10 mouse cellular contexts compared by ENCODE assay signal in the genomic region with DNA sequence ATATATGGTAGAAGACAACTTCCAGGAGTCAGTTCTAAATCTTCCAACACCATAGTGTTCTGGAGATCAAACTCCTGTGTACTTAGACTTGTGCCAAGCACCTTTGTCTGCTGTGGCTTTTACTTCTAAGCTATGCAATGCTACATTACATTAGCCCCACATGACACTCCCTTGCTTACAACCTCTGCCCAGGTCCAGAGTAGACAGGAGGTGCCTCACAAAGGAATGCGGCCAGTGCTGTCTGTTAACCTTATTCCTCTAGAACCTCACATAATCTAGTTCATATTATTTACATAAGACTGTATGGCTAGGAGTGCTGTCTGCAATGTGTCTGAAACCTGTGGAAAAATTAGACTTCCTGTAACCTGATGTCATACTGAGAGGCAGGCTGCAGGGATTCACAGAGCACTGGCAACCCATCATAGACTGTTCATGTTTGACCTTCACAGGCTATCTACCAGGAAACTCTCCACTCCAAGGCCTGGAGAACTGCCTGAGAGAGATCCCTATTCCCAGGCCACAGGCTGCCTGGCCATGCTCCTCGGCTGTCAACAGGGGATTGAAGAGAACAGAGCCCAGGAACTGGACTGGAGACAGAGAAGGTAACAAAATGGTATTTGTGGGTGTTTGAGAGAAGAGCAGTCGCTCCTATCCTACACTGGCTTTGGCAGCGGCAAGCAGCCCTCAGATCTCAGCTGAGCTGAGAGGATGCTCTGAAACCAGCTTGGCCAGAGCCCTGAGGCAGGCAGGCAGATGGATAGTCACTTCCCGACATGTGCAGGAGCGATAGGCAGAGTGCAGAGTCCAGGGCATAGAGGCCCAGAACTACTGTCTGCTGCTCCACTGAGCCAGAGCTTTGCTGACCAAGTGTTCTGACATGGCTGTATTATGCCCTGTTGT. TPM values are rescaled to one million over a fixed set of nuclear protein-coding genes. Genes with fewer than 3 reads are reported as not detected.
A peak's percentile ranks its signal among the peaks of the same experiment; 100 is the strongest.
DNase-seq lines count a peak whose midpoint lies in the region; ATAC-seq lines count a peak whose summit lies in the region.
"Had no signal": no experiment of that assay in that cellular context is flagged by ENCODE, and none has a peak within 500 bp of the region (broad histone marks: within the 10 kb centered on the region; RNA-seq: fewer than 3 reads in every experiment).

No protein-coding gene starts in this region.

- no peak overlapping the region for H3K4me3 ChIP-seq in stomach, embryonic 15.5 days (replicated peaks)
- no peak overlapping the region for H3K4me3 ChIP-seq in forebrain, embryonic 13.5 days
- H3K4me3 ChIP-seq: limb, embryonic 12.5 days had no signal

- intact Hi-C loops in heart, postnatal 10 days (cut with DNase I), result no loop called here

- no peaks in the 10 kb centered on the region for H3K4me1 ChIP-seq in stomach, embryonic 15.5 days
- H3K4me1 ChIP-seq in forebrain, embryonic 13.5 days, result no peaks in the 10 kb centered on the region
- H3K4me1 ChIP-seq: limb, embryonic 12.5 days had no signal

- peak overlapping the region; percentile 31; the same call in 1 of the 2 replicates for H3K27ac ChIP-seq in stomach, embryonic 15.5 days
- H3K27ac ChIP-seq in forebrain, embryonic 13.5 days, result no peak overlapping the region
- H3K27ac ChIP-seq: limb, embryonic 12.5 days had no signal

- no peaks in the 10 kb centered on the region for H3K27me3 ChIP-seq in stomach, embryonic 15.5 days (replicated peaks)
- H3K27me3 ChIP-seq in forebrain, embryonic 13.5 days, result no peaks in the 10 kb centered on the region
- H3K27me3 ChIP-seq: limb, embryonic 12.5 days had no signal

- no peaks in the 10 kb centered on the region for H3K9me3 ChIP-seq in stomach, embryonic 15.5 days
- no peaks in the 10 kb centered on the region for H3K9me3 ChIP-seq in forebrain, embryonic 13.5 days (replicated peaks)
- H3K9me3 ChIP-seq: limb, embryonic 12.5 days had no signal

- peaks cover 61% of the 10 kb centered on the region for H3K36me3 ChIP-seq in stomach, embryonic 15.5 days
- peaks cover 100% of the 10 kb centered on the region for H3K36me3 ChIP-seq in forebrain, embryonic 13.5 days (ENCODE audit: poor library complexity, severe bottlenecking)

- no peak overlapping the region for H3K4me2 ChIP-seq in stomach, embryonic 15.5 days
- H3K4me2 ChIP-seq in forebrain, embryonic 13.5 days, result no peak overlapping the region
- H3K4me2 ChIP-seq: limb, embryonic 12.5 days had no signal

- 88% methylated on average over 6 of the region's 6 CpGs for WGBS in stomach, embryonic 15.5 days
- WGBS in forebrain, embryonic 13.5 days, result 92% methylated on average over 6 of the region's 6 CpGs

- DNase-seq in cerebellum, adult 11-12 months, result peak; percentile 62
- DNase-seq in cerebellum, adult 9-10 months, result no peak
- DNase-seq in urinary bladder, adult 2 months (ENCODE audit: low spot score), result peak; percentile 18
- no peak for DNase-seq in urinary bladder, postnatal 25 days (ENCODE audit: low spot score)
- peak; percentile 62 to 70 for DNase-seq in heart, postnatal 10 days
- no peak for DNase-seq in frontal cortex, postnatal 14 days (ENCODE audit: low spot score in 2 of 2)
- DNase-seq: lung, postnatal 4 days had no signal

- H3K9ac ChIP-seq in stomach, embryonic 15.5 days, result no peak overlapping the region
- H3K9ac ChIP-seq in forebrain, embryonic 13.5 days, result no peak overlapping the region
- H3K9ac ChIP-seq: limb, embryonic 12.5 days had no signal

- ATAC-seq in stomach, embryonic 15.5 days (ENCODE audit: insufficient read depth, low FRiP score, low read depth), result peak; percentile 57; the same call in 1 of the 2 replicates
- ATAC-seq in forebrain, embryonic 13.5 days, result no peak

RNA-seq across cellular contexts. Expression of a gene that starts 16.1 kb away (rescaled TPM):
- polyA plus RNA-seq in urinary bladder, adult 2 months (2012; rRNA removed), result 21.3 and 21.9 TPM in 2 replicates
- total RNA-seq in heart, postnatal 10 days (2021), result 10 to 100 TPM; 27.3 to 30.8 TPM
- polyA plus RNA-seq in stomach, embryonic 15.5 days (2015; fragmentation: Nextera tagmentation; extraction: Ambion mirVana), result 16.1 and 17.2 TPM in 2 replicates
- 21.1 and 25.4 TPM in 2 replicates for polyA plus RNA-seq in forebrain, embryonic 13.5 days (2015; fragmentation: Nextera tagmentation; extraction: Ambion mirVana)

RNA-seq across cellular contexts. Expression of a gene that starts 34.2 kb away (rescaled TPM):
- 55.6 and 64.6 TPM in 2 replicates for polyA plus RNA-seq in urinary bladder, adult 2 months (2012; rRNA removed)
- 10 to 100 TPM; 17.8 to 25.2 TPM for total RNA-seq in heart, postnatal 10 days (2021)
- polyA plus RNA-seq in stomach, embryonic 15.5 days (2015; fragmentation: Nextera tagmentation; extraction: Ambion mirVana), result 25.3 and 26.2 TPM in 2 replicates
- 23.9 and 25.6 TPM in 2 replicates for polyA plus RNA-seq in forebrain, embryonic 13.5 days (2015; fragmentation: Nextera tagmentation; extraction: Ambion mirVana)

RNA-seq across cellular contexts. Expression of a gene that starts 36.6 kb away (rescaled TPM):
- polyA plus RNA-seq in urinary bladder, adult 2 months (2012; rRNA removed), result 1.5 and 1.8 TPM in 2 replicates
- 1 to 10 TPM in 1 of 2 experiments, under 1 TPM in 1; 0.62 to 1.2 TPM for total RNA-seq in heart, postnatal 10 days (2021)
- 0.26 and 0.27 TPM in 2 replicates for polyA plus RNA-seq in stomach, embryonic 15.5 days (2015; fragmentation: Nextera tagmentation; extraction: Ambion mirVana)
- polyA plus RNA-seq in forebrain, embryonic 13.5 days (2015; fragmentation: Nextera tagmentation; extraction: Ambion mirVana), result 0.24 and 0.25 TPM in 2 replicates

Comparison
In these comparisons a context has a peak if more than half of its experiments do, and no peak if none do; other contexts are left out.
1. DNase-seq: peak in cerebellum, adult 11-12 months (single experiment), urinary bladder, adult 2 months (single experiment) and heart, postnatal 10 days (2 of 2); none in cerebellum, adult 9-10 months (single experiment), urinary bladder, postnatal 25 days (single experiment) and frontal cortex, postnatal 14 days (0 of 2).